Mouse (Mus musculus): ENCODE data around the gene Hephl1. TPM values are rescaled to one million over a fixed set of nuclear protein-coding genes. Genes with fewer than 3 reads are reported as not detected.
A peak's percentile ranks its signal among the peaks of the same experiment; 100 is the strongest.

Hephl1 gene
- total and polyA plus RNA-seq, 3 experiments, result not detected

DNA sequence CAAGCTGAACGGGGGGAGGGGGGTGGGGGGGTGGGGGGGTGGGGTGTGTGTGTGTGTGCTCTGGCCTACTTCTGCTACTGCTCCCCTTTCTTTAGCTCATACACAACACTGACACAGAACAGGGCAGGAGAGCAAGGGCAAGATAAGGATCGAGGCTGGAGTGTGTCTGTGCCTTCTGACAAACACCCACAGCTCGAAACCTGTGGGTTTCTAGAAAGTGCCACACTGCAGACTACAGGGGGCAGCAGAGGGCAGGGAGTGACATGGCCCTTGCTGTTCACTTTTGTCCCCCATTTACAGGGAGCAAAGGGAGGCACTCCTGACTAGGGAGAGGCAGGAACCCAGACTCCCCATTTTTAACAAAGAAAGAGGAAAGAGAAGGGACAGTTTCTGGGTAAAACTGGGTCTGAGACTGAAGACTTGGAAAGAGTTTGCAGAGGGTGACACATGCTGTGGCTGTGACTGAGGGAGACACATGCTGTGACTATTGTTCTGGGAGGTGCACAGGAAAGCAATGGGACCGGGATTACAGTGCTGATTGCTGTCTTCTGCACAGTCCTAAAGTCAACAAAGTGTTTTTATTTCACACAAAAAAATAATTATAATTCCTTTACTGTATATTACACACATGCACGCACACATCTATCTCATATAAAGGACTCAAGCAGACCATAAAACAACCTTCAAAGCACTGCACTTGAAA lies 82.7 kb downstream of the Hephl1 start (continued):
- TF ChIP-seq ZC3H11A (IDR thresholded peaks at IDR 0.05; ENCODE audit: low read depth, low read length), result peak; percentile 84
- TF ChIP-seq ELF1 (IDR thresholded peaks at IDR 0.05; ENCODE audit: low read depth, low read length), result no peak
- TF ChIP-seq E2F4 (IDR thresholded peaks at IDR 0.05; ENCODE audit: borderline replicate concordance, low read depth, low read length), result no peak
- TF ChIP-seq NELFE (IDR thresholded peaks at IDR 0.05; ENCODE audit: low read depth, low read length), result no peak
- TF ChIP-seq SMC3 (IDR thresholded peaks at IDR 0.05; ENCODE audit: low read depth, low read length), result peak; percentile 94
- no peak for TF ChIP-seq MAX (IDR thresholded peaks at IDR 0.05; ENCODE audit: low read length)
- no peak for TF ChIP-seq POLR2A (IDR thresholded peaks at IDR 0.05; ENCODE audit: control insufficient read depth in 1 of 2, insufficient read depth in 1 of 2, low read depth in 1 of 2, low read length in 2 of 2, poor library complexity in 1 of 2)
- TF ChIP-seq POLR2AphosphoS2 (IDR thresholded peaks at IDR 0.05; ENCODE audit: low read length), result no peak
- no peak for TF ChIP-seq POLR2AphosphoS5 (IDR thresholded peaks at IDR 0.05; ENCODE audit: borderline replicate concordance, low read depth, low read length)
- no peak for TF ChIP-seq MXI1 (IDR thresholded peaks at IDR 0.05; ENCODE audit: low read depth, low read length)
- TF ChIP-seq SIN3A (IDR thresholded peaks at IDR 0.05; ENCODE audit: low read length), result no peak
- no peak for TF ChIP-seq JUND (IDR thresholded peaks at IDR 0.05; ENCODE audit: low read depth, low read length)
- no peak for TF ChIP-seq MYC (IDR thresholded peaks at IDR 0.05; ENCODE audit: low read depth, low read length)

DNA sequence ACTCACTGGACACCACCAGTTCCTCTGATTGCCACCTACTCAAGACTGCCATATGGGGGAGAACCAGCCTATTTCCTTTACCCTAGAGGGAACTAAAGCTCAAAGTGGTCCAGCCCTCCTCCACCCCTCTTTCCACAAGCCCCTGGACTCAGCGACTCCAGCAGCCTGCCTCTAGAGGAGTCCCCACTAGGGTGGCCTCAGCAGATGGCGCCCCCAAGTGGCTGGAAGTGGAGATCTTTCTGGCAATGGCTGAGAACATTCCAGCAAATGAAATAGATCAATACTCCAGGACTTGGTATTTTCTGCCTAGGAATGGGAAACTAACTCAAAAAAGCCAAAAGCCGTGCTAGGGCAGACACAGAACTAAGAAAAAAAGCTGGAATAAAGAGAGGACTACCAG lies 84.2 kb downstream of the Hephl1 start:
- Histone ChIP-seq H3K9ac (ENCODE audit: control insufficient read depth, low read depth, low read length, poor library complexity, severe bottlenecking) (no peak overlapping the region), H3K4me1 (ENCODE audit: control insufficient read depth in 1 of 2, insufficient read depth in 2 of 2, low read length in 2 of 2) (0 out of 4 replicates have a peak, but pooled peaks cover 0 to 5% of the 10 kb centered on the region in 2 experiments), H3K4me3 (ENCODE audit: control insufficient read depth in 1 of 2, insufficient read depth in 1 of 2, low read depth in 2 of 2, low read length in 2 of 2) (no peak overlapping the region), H3K9me3 (replicated peaks; ENCODE audit: insufficient read depth, low read length) (no peaks in the 10 kb centered on the region), H3K36me3 (ENCODE audit: control insufficient read depth in 1 of 2, insufficient read depth in 2 of 2, low read length in 2 of 2) (no peaks in the 10 kb centered on the region; a peak in 1 of 4 replicates), H3K27me3 (ENCODE audit: control insufficient read depth in 1 of 2, insufficient read depth in 2 of 2, low read length in 2 of 2) (no peaks in the 10 kb centered on the region), H3K79me2 (ENCODE audit: control insufficient read depth, insufficient read depth, low read length, poor library complexity) (no peaks in the 10 kb centered on the region), H3K27ac (ENCODE audit: control insufficient read depth, low read depth, low read length) (no peak overlapping the region)
- peak; percentile 46 for DNase-seq (ENCODE audit: low read depth, low spot score)
- TF ChIP-seq RCOR1 (IDR thresholded peaks at IDR 0.05; ENCODE audit: low read depth, low read length) (no peak), KAT2A (conservative IDR thresholded peaks at IDR 0.05; ENCODE audit: low read depth, low read length) (no peak), UBTF (IDR thresholded peaks at IDR 0.05; ENCODE audit: borderline replicate concordance, insufficient read depth, low read depth, low read length) (no peak), RAD21 (IDR thresholded peaks at IDR 0.05; ENCODE audit: low read depth, low read length) (peak; percentile 55), SMC3 (IDR thresholded peaks at IDR 0.05; ENCODE audit: low read depth, low read length) (peak; percentile 52), ZC3H11A (IDR thresholded peaks at IDR 0.05; ENCODE audit: low read depth, low read length) (peak; percentile 38), CTCF (IDR thresholded peaks at IDR 0.05 in 2 of 3, conservative IDR thresholded peaks at IDR 0.05 in 1 of 3; ENCODE audit: control insufficient read depth in 1 of 3, insufficient read depth in 1 of 3, low read depth in 2 of 3, low read length in 3 of 3, poor library complexity in 1 of 3, severe bottlenecking in 1 of 3) (peak; percentile 60 to 86 (median 74))

DNA sequence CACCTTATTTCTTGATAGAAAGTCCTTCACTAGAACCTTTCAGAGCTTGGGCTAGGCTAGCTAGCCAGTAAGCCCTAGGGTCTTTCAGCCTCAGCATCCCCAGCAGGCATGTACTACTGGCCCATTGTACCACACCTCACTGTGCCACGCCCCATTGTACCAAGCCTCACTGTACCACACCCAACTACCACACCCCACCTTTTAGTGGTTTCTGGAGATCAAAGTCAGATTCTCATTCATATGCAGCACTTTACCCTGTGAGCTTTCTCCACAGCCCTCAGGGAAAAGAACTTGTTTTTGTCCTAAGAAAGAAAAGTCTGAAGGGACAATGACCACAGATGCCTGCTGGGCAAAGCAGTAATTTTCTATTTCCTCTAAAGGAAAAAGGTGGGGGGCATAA lies 88.9 kb downstream of the Hephl1 start:
- no peaks in the 10 kb centered on the region; a peak in 1 of 4 replicates for H3K36me3 ChIP-seq (ENCODE audit: control insufficient read depth in 1 of 2, insufficient read depth in 2 of 2, low read length in 2 of 2)
- no peak overlapping the region for H3K4me3 ChIP-seq (ENCODE audit: control insufficient read depth in 1 of 2, insufficient read depth in 1 of 2, low read depth in 2 of 2, low read length in 2 of 2)

More for the DNA sequence above, 88.9 kb downstream of the Hephl1 start:
- Histone ChIP-seq H3K79me2 (ENCODE audit: control insufficient read depth, insufficient read depth, low read length, poor library complexity) (no peaks in the 10 kb centered on the region), H3K4me1 (ENCODE audit: control insufficient read depth in 1 of 2, insufficient read depth in 2 of 2, low read length in 2 of 2) (peaks cover 0 to 5% of the 10 kb centered on the region in 2 experiments; a peak in 1 of 4 replicates), H3K27me3 (ENCODE audit: control insufficient read depth in 1 of 2, insufficient read depth in 2 of 2, low read length in 2 of 2) (no peaks in the 10 kb centered on the region), H3K9me3 (replicated peaks; ENCODE audit: insufficient read depth, low read length) (no peaks in the 10 kb centered on the region), H3K27ac (ENCODE audit: control insufficient read depth, low read depth, low read length) (no peak overlapping the region), H3K9ac (ENCODE audit: control insufficient read depth, low read depth, low read length, poor library complexity, severe bottlenecking) (no peak overlapping the region)
- no peak for DNase-seq (ENCODE audit: low read depth, low spot score)
- TF ChIP-seq CHD2 (IDR thresholded peaks at IDR 0.05; ENCODE audit: low read length) (no peak), ZMIZ1 (IDR thresholded peaks at IDR 0.05; ENCODE audit: low read depth, low read length) (0 out of 2 replicates have a peak, but pooled peaks have one; percentile 28)

All from MEL (cell line).